In genomic region chr15:83171712-83172481, GRCm38 (mm10) we compare ENCODE assay signal across 8 mouse cellular contexts. TPM values are rescaled to one million over a fixed set of nuclear protein-coding genes. Genes with fewer than 3 reads are reported as not detected.
DNase-seq lines count a peak whose midpoint lies in the region; ATAC-seq lines count a peak whose summit lies in the region.

No protein-coding gene starts in this region.

- peak overlapping the region; percentile 89 for H3K27ac ChIP-seq in forebrain, embryonic 10.5 days
- H3K27ac ChIP-seq in heart, embryonic 16.5 days (ENCODE audit: low read length) = peak overlapping the region; percentile 84
- peak overlapping the region; percentile 95 for H3K27ac ChIP-seq in liver, embryonic 15.5 days (replicated peaks)
- H3K27ac ChIP-seq in neural tube, embryonic 12.5 days = peak overlapping the region; percentile 80

- H3K9ac ChIP-seq in heart, embryonic 16.5 days (ENCODE audit: low read length) = peak overlapping the region; percentile 85
- H3K9ac ChIP-seq in liver, embryonic 15.5 days = peak overlapping the region; percentile 92
- peak overlapping the region; percentile 72 for H3K9ac ChIP-seq in neural tube, embryonic 12.5 days

- H3K4me2 ChIP-seq in heart, embryonic 16.5 days (ENCODE audit: low read depth, low read length) = peak overlapping the region; percentile 85
- peak overlapping the region; percentile 80 for H3K4me2 ChIP-seq in liver, embryonic 15.5 days
- H3K4me2 ChIP-seq in neural tube, embryonic 12.5 days (replicated peaks) = peak overlapping the region; percentile 80

- peak overlapping the region; percentile 66 for H3K4me3 ChIP-seq in forebrain, embryonic 10.5 days
- peak overlapping the region; percentile 92 for H3K4me3 ChIP-seq in heart, embryonic 16.5 days (ENCODE audit: low read length)
- H3K4me3 ChIP-seq in liver, embryonic 15.5 days (replicated peaks) = peak overlapping the region; percentile 86
- peak overlapping the region; percentile 58 for H3K4me3 ChIP-seq in neural tube, embryonic 12.5 days

- H3K27me3 ChIP-seq in forebrain, embryonic 10.5 days (ENCODE audit: poor library complexity, severe bottlenecking) = no peaks in the 10 kb centered on the region
- no peaks in the 10 kb centered on the region for H3K27me3 ChIP-seq in heart, embryonic 16.5 days (ENCODE audit: control insufficient read depth, insufficient read depth, low read length)
- no peaks in the 10 kb centered on the region for H3K27me3 ChIP-seq in liver, embryonic 15.5 days
- H3K27me3 ChIP-seq in neural tube, embryonic 12.5 days (replicated peaks) = no peaks in the 10 kb centered on the region

- peaks cover 35% of the 10 kb centered on the region for H3K4me1 ChIP-seq in forebrain, embryonic 10.5 days
- H3K4me1 ChIP-seq in heart, embryonic 16.5 days (ENCODE audit: control insufficient read depth, insufficient read depth, low read length) = peaks cover 26% of the 10 kb centered on the region
- peaks cover 70% of the 10 kb centered on the region for H3K4me1 ChIP-seq in liver, embryonic 15.5 days (replicated peaks)
- peaks cover 35% of the 10 kb centered on the region for H3K4me1 ChIP-seq in neural tube, embryonic 12.5 days

- H3K9me3 ChIP-seq in forebrain, embryonic 10.5 days = no peaks in the 10 kb centered on the region
- H3K9me3 ChIP-seq in heart, embryonic 16.5 days (replicated peaks; ENCODE audit: control insufficient read depth, low read length) = no peaks in the 10 kb centered on the region
- H3K9me3 ChIP-seq in liver, embryonic 15.5 days (replicated peaks) = no peaks in the 10 kb centered on the region
- H3K9me3 ChIP-seq in neural tube, embryonic 12.5 days = no peaks in the 10 kb centered on the region

- DNase-seq in c-Kit-negative CD71-positive TER-119-positive erythroid progenitor cells, embryonic 14.5 days (ENCODE audit: low read depth, low spot score) = peak; percentile 98
- DNase-seq in forebrain, embryonic 10.5 days (ENCODE audit: extremely low spot score, low spot score) = peak; percentile 95
- DNase-seq in kidney, postnatal 36 days = peak; percentile 97 to 98
- peak; percentile 94 for DNase-seq in telencephalon, adult 2 months (ENCODE audit: low read depth, low spot score)

- WGBS in forebrain, embryonic 10.5 days = under 1% methylated on average over 67 of the region's 67 CpGs
- under 1% methylated on average over 67 of the region's 67 CpGs for WGBS in heart, embryonic 16.5 days
- WGBS in liver, embryonic 15.5 days (ENCODE audit: insufficient replicate concordance) = under 1% methylated on average over 67 of the region's 67 CpGs
- WGBS in neural tube, embryonic 12.5 days = under 1% methylated on average over 67 of the region's 67 CpGs

- H3K36me3 ChIP-seq in forebrain, embryonic 10.5 days (replicated peaks) = no peaks in the 10 kb centered on the region
- H3K36me3 ChIP-seq in heart, embryonic 16.5 days (ENCODE audit: control insufficient read depth, insufficient read depth) = no peaks in the 10 kb centered on the region
- H3K36me3 ChIP-seq in liver, embryonic 15.5 days (replicated peaks) = peaks cover 19% of the 10 kb centered on the region
- no peaks in the 10 kb centered on the region for H3K36me3 ChIP-seq in neural tube, embryonic 12.5 days

- peak; percentile 96 for ATAC-seq in CD4-positive, CD25-positive, alpha-beta regulatory T cell, adult 4 months
- peak; percentile 97 for ATAC-seq in heart, embryonic 16.5 days (replicated peaks; ENCODE audit: extremely low read depth, insufficient read depth, low FRiP score)
- ATAC-seq in liver, embryonic 15.5 days (ENCODE audit: insufficient read depth) = peak; percentile 81
- ATAC-seq in neural tube, embryonic 12.5 days (ENCODE audit: low FRiP score, low read depth) = peak; percentile 95

RNA-seq across cellular contexts. Expression of gene Cyb5r3, which starts 0.5 kb away (rescaled TPM):
- polyA plus RNA-seq in CD4-positive, CD25-positive, alpha-beta regulatory T cell, adult 4 months (2017; shearing (Covaris generic)) = 100 to 1,000 TPM in 1 of 2 experiments, 10 to 100 TPM in 1; 62.0 to 116 TPM
- 187 and 200 TPM in 2 replicates for polyA plus RNA-seq in forebrain, embryonic 10.5 days (2016; fragmentation: Nextera tagmentation; extraction: Ambion mirVana)
- polyA plus RNA-seq in heart, embryonic 16.5 days (2015; fragmentation: Nextera tagmentation; extraction: Ambion mirVana) = 146 and 155 TPM in 2 replicates
- polyA plus RNA-seq in liver, embryonic 15.5 days (2015; fragmentation: Nextera tagmentation; extraction: Ambion mirVana) = 143 and 165 TPM in 2 replicates
- polyA plus RNA-seq in neural tube, embryonic 12.5 days (2016; fragmentation: Nextera tagmentation; extraction: Ambion mirVana) = 143 and 157 TPM in 2 replicates

RNA-seq across cellular contexts. Expression of gene Poldip3, which starts 22.7 kb away (rescaled TPM):
- polyA plus RNA-seq in CD4-positive, CD25-positive, alpha-beta regulatory T cell, adult 4 months (2017; shearing (Covaris generic)) = 100 to 1,000 TPM; 168 to 222 TPM
- 180 and 185 TPM in 2 replicates for polyA plus RNA-seq in forebrain, embryonic 10.5 days (2016; fragmentation: Nextera tagmentation; extraction: Ambion mirVana)
- polyA plus RNA-seq in heart, embryonic 16.5 days (2015; fragmentation: Nextera tagmentation; extraction: Ambion mirVana) = 75.9 and 79.0 TPM in 2 replicates
- 55.5 and 61.3 TPM in 2 replicates for polyA plus RNA-seq in liver, embryonic 15.5 days (2015; fragmentation: Nextera tagmentation; extraction: Ambion mirVana)
- 160 and 168 TPM in 2 replicates for polyA plus RNA-seq in neural tube, embryonic 12.5 days (2016; fragmentation: Nextera tagmentation; extraction: Ambion mirVana)

RNA-seq across cellular contexts. Expression of gene Rrp7a, which starts 49.3 kb away (rescaled TPM):
- 10 to 100 TPM; 75.7 to 97.2 TPM for polyA plus RNA-seq in CD4-positive, CD25-positive, alpha-beta regulatory T cell, adult 4 months (2017; shearing (Covaris generic))
- 81.9 and 86.5 TPM in 2 replicates for polyA plus RNA-seq in forebrain, embryonic 10.5 days (2016; fragmentation: Nextera tagmentation; extraction: Ambion mirVana)
- 43.3 and 47.3 TPM in 2 replicates for polyA plus RNA-seq in heart, embryonic 16.5 days (2015; fragmentation: Nextera tagmentation; extraction: Ambion mirVana)
- polyA plus RNA-seq in liver, embryonic 15.5 days (2015; fragmentation: Nextera tagmentation; extraction: Ambion mirVana) = 22.0 and 25.7 TPM in 2 replicates
- 57.5 and 61.1 TPM in 2 replicates for polyA plus RNA-seq in neural tube, embryonic 12.5 days (2016; fragmentation: Nextera tagmentation; extraction: Ambion mirVana)

Comparison
In these comparisons a context has a peak if more than half of its experiments do, and no peak if none do; other contexts are left out.
1. Peak in every context shown above with its lines: DNase-seq, ATAC-seq, H3K4me3 ChIP-seq and H3K27ac ChIP-seq.